Mouse (Mus musculus): ENCODE measurements around the gene Ptprn2.

GRCm38 (mm10) chr12:116976981-116977380 is 491.5 kb downstream of the Ptprn2 start:
- TF ChIP-seq POLR2A (IDR thresholded peaks at IDR 0.05; ENCODE audit: borderline replicate concordance, insufficient read depth, low read length) (no peak), CTCF (IDR thresholded peaks at IDR 0.05; ENCODE audit: borderline replicate concordance, insufficient read depth, low read depth, low read length) (no peak)
